Mouse (Mus musculus) MEL-GATA-1-ER (cell line): ENCODE data around the gene Speer4f2.
A peak's percentile ranks its signal among the peaks of the same experiment; 100 is the strongest.
"Not testable (repeated sequence)": the region's sequence is repeated elsewhere in the genome, so short reads cannot be mapped to it uniquely, and the experiment has no call there.

ENCODE experiments used
- DNase-seq: peaks from one replicate; pipeline ENCODE4 v3.0.0-alpha.2; 2012; ENCODE audit warnings: low read depth; ENCODE audit errors: extremely low read depth

The Speer4f2 gene

DNA sequence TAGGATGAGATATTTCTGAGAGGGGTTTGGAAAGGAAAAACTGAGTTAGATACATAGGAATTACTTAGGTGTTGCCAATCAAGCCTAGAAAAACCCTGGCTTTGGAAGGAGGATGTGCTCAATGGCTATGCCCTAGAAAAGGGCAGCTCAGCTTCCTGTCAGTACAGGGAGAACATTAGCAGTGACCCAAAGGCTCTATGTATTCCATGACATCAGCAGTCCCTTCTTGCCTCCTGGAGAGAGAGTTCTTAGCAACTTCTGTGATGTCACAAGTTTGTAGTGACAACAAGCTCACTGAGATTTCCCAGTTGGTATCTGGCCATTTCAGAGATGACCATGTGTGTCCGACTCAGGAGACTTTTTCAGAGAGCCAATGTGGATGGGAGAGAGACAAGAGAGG, at the start of gene Speer4f2:
Gene Speer4f2, plus strand, starts transcription at position 301 of the 400 bp plus-strand sequence.
- DNase-seq = not testable (repeated sequence)

DNA sequence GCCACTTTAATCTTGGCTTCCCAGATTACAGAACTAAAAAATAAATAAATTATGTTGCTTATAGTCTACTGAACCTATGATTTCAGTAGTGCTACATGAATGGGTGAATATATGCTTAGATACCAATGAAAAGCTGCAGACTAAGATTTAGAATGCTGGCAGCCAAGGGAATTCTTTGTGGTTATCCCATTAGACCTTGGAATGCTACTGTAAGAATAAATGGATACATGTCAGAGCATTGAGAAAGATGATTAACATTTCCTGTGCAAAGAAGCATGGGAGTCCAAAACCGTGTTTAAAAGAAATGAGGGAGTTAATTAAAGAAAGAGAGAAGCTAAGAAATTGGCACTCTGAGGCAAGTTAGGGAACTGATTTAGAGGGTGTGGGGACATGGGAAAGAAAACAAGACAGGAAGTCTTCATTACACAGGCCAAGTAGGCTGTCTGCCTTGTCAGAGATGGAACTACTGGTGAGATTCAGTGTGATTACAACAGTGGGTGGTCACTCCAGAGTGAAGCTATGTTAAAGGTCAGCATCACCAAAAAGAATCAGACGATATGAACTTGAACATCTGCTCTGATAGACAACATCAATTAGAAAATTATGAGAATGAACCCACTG, 43.9 kb upstream of the Speer4f2 start:
- DNase-seq = no peak

DNA sequence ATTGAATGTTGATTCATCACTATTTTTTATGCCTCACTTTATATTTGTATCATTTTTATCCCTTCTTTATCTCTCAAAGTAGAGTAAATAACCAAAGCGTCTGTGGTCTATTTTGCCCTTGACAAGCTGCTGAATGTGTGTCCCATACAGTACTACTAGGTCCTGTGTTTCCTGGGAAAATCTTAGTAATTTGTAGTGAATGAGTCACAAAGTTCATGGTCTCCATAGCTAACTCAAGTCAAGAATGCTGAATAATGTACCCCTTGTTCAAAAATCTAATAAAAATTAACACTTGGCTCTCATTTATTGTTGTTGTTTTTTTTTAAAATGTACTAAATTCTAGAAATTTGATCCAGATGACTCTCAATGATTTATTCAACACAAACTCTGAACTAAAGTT, 38.1 kb upstream of the Speer4f2 start:
- DNase-seq = no peak

DNA sequence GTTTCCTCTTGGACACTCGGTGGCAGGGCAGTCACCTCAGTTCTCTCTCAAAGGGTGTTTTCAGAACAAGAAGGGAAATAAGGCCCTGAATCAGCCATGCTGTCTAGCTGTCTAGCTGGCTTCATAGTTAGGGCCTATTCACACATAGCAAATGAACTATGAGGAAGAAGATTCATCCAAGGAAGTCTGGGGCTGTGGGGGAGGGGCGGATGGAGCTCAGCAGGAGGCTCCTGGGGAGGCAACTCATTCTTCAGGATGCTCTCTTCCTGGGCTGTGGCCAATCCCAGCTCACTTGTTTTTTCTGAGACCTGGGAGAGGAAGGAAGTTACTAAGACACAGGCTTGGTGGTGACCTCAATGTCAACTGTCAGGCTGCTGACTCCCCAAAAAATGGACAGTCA, 27.2 kb upstream of the Speer4f2 start:
- not testable (repeated sequence) for DNase-seq

DNA sequence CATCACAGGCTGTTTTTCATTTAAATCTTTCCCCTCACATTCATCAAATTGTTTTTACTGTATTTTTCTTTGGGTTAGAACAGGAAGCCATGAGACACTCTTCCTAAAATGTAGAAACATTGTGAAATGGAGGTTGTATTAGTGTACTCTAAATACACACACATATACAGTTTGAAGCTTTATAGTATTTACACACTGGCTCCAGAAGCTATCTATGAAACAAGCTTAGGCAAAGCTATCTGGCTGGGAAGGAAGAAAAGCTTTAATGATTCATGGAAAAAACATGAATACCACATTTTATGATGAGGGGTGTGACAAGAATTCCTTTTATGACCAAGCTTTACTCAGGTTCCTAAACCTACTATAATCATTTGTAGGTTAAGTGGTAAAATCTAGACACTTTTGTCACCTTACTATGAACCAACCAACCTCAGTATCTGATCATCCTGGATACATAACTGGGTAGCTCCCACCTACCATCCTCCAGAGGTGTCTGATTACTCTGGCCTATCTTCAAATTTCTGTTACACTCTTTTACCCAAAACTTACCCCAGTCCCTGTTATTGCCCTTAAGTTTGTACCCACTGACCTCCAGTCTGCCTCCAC, 13.5 kb upstream of the Speer4f2 start:
- DNase-seq = no peak

DNA sequence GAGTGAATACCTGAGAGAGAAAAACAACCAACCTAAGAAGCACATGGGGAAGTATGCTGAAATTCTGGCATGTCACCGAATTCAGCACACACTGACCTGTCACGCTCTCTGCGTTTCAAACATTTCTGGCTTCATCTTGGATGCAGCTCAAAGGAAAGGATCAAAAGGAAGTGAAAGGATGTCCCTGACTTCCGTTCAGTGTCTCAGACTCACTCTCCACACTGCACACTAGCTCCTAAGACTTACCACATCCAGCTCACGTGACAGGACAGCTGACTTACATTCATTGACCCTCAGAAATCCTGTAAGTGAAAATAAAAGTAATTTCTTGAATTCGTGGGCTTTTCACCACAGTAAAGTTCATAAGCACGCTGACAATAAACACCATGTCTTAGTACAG, 16.9 kb downstream of the Speer4f2 start:
- no peak for DNase-seq

DNA sequence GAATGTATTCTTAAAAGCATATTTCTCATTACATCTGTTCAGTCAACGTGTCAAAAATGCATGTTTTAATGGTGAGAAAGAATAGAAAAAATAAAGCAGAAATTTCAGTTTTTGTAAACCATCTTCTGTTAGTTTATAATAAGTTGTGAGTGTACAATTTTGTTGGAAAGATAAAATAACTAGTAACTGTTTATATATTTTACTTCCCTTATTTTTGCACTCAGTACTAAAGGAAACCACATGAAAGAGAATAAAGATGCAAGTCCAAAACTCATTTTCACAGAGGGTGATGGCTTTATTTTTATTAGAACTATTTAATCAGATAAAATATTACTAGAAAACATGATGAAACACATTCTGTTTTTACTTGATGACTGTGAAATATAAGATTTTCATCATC, 18.2 kb downstream of the Speer4f2 start:
- DNase-seq = peak; percentile 30

DNA sequence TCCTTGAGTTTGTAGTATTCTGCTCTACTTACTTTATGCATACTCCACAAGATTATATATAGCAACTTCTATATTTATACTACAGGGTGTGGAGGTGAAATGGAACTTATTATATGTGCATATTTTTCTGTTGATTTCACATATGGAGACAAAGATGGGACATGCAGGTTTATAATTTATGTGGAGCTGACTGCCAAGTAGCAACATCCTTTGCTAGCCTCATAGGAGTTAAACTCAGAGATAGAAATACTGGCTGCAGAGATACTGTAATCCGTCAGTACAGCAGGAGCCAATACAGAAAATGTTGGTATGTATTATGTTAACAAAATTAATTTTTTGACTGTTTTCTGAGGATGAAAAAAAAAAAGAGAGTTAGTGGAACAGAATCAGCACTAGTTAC, 27.6 kb downstream of the Speer4f2 start:
- peak; percentile 42 for DNase-seq

DNA sequence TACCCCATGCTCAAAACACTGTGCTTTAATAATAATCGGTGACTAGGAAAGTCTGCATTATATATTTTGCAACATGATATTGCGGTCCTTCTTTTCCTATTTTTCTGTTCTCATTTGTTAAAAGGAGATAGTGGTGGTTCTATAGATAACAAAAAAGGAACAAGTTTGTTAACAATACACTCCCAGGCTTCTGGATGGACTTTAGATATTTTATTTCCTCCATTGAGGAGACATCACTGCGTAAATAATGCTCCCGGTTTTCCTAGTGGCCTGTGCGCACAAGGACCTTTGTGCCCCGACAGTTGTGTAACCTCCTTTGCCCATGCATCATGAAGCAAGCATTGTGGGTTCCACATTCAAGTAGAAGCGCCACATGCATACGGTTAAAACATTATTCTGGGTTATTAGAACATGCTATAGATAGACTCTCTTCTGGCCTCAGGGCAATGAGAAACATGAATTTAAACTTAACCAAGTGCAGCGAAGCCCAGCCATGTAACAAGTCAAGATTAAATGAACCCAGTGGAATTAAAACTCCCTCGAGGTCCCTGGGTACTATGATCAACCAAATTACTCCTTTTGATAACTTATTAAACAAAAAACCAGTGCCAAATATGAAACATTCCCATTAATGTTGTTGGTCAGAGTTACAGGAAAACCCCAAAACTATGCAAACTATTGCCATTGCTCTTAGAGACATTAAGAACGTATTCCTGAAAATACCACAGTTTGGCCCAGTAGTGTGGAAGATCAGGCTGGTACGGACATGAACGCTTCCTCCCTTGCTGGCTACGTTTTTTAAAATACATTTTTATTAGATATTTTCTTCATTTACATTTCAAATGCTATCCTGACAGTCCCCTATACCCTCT, 28.5 kb downstream of the Speer4f2 start:
- DNase-seq = peak; percentile 72

DNA sequence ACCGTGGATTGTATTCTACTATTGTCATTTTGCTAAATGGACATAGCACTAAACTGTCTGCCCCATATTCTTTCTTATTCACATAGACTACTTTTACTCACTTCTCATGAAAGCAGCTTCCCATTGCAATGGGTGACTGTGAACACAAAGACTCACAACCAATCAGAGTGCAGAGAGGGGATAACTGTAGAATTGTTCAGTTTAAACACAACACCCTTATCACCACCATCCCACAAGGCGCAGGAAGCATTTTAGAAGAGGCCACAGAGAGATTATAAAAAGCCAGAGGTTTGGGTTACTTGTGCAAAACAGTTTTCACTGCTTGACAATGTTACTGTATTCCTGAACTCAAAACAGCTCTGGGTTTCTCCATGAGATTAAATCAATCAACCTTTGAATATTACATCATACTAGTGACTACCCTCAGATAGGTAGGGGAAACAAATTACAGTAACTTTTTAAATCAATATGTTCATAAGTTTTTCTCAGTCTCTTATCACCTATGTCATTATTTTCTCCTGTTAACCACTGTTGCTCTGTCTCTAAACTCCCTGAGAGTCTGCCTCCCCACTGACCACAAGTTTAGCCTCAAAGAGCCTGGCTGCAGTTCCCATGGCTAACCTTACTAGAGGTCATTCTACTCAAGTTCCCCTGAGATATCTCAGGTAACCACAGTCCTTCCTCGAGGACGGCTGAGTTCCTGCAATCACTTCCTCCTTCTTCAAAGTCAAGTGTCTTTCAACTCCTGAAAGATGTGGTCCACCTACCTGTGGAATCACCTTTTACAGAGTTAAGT, 29.5 kb downstream of the Speer4f2 start:
- peak; percentile 96 for DNase-seq

DNA sequence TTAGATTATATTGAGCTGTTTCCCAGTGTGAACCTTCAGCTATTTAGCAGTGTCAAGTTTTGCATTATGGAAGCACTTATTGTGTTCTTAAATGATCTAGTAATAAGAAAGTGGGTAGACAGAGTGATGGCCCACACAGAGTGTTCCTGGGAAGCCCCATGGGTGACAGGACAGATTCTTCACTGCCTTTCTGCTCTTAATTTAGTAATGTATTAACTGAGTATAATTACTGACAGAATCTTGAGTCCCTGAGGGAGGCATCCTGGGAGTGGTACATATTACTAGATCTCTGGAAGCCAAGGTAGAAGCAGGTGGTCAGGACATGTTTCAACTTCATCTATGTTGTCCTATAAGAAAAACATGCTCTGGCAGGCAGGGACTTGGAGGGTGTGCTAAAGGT, 30.6 kb downstream of the Speer4f2 start:
- no peak for DNase-seq

DNA sequence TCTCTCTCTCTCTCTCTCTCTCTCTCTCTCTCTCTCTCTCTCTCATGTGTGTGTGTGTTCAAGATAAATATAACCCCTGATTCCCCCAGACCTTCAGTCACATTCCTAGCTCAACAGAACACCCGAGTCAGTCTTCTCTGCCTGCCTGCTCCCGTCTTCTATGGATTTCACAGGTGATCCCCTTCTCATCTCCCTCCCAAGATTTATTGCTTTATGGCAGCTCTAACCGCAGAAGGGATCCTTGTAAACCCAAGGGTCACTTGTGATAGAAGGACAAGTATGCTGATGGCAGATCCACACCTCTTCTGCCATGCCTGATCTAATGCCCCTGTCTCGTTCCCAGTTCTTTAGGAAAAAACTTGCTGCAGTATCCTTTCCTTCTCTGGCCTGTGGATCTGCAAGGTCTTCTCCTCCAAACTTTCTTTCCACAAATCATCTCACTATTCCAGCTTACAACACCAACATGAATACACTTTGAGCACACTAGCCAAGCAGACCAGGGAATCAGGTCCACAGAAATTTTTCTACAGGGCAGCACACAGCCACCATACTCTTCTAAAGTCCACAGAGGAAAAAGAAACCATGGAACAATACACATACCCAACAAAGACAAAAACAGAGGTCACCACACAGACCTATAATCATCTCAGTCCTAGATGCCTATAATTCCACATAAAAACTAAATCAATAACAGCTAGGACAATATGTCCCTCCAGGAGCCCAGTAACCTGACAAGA, 36.1 kb downstream of the Speer4f2 start:
- no peak for DNase-seq

DNA sequence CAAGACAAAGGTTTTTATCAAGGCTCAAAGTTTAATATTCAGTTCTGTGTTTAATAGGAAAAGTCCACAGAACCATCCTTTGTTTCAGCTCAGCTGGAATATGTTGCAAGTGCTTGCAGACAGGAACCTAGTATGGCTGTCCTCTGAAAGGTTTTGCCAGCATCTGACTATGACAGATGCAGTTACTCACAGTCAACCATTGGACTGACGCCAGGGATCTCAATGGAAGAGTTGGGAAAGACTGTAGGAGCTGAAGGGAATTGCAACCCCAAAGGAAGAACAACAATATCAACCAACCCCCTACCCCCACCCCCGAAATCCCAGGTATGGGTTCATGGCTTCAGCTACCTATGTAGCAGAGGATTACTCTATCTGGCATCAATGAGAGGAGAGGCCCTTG, 44.2 kb downstream of the Speer4f2 start:
- no peak for DNase-seq

DNA sequence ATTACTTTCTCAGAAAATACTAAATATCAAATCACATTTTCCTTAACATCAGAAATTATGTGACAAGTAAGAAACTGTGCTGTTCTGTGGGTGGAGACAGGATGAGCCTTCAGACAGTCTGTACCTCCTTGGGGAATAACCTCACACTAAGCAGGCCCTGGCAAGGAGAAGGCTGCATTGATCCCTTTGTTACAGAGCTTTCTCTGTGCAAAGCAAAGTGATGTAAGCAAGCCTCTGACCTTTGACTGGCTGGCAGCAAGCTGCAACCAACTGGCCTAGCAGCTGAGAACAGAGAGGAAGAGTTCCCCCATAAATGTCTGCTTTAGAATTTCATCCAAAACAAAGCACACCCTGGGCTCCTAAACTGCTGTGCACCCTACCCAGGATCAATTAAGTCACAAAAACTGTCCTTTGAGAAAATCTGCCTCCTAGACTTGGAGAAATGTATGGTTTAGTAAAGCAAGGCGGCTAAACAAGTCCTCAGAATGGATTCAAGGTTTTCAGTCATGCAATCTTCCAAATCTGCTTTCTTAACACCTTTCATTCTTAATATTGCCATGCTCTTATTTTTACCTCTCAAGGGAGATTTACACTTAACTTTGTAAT, 46.3 kb downstream of the Speer4f2 start:
- no peak for DNase-seq

DNA sequence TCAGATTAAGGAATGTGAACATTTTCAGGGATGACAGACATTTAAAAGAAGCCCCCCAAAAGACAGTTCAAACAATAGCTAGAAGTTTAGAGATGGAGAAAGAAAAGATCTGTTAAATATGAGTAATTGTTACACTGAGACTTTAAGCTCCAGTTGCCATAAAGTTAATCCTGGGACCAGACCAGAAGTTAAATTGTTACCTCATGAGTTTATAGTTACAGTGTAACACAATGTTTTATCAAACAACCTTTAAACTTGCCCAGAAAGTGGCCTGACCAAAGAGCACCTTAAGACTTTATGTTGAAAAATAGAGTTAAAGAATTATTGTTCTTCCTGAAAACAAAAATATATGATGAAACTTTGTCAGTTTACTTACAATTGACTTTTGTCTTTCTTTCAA, 46.9 kb downstream of the Speer4f2 start:
- DNase-seq = no peak

DNA sequence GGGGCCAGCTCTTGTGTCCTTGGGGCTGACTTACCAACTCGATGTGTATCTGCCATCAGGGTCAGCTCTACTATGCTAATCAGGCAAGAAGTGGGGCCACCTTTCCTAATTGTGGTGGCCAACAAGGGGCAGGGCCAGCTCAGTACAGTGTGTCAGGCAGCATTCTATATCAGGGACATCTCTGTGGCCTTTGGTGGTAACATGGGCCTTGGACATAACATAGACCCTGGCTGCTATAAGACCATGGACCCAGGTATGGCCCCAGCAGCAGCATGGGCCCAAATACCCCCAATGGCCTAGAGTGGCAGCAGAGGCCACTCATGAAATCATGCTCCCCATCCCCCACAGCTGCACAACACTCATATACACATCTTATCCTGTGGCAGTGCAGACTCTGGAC, 49.2 kb downstream of the Speer4f2 start:
- DNase-seq = no peak

DNA sequence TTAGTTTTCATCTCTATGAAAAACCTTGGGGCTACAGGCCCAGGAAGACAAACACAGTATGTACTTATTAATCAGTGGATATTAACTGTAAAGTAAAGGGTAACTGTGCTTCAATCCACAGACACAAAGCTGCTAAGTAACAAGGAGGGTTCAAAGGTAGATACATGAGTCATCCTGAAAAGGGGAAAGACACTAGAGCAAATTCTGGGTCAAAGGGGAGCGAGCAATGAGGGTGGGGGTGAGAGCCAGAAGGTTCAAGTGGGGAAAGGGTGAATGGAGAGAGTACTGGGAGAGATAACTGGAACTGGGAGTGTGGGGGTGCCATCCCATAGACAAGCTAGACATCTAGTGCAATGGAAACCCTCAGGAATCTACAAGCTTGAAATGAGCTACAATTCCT, 54.0 kb downstream of the Speer4f2 start:
- DNase-seq = no peak
